Mouse (Mus musculus): Measurements from ENCODE around the gene Enah. TPM values are rescaled to one million over a fixed set of nuclear protein-coding genes. Genes with fewer than 3 reads are reported as not detected.
A peak's percentile ranks its signal among the peaks of the same experiment; 100 is the strongest.

Enah gene
- total and polyA plus RNA-seq, 2 experiments, result 0.06 to 0.74 TPM

- Histone ChIP-seq H3K79me2 (ENCODE audit: control insufficient read depth, insufficient read depth, low read length) (no peaks in the 10 kb centered on the region), H3K27me3 (ENCODE audit: control insufficient read depth, insufficient read depth, low read length) (peaks cover 18% of the 10 kb centered on the region), H3K4me1 (ENCODE audit: control insufficient read depth, insufficient read depth, low read length) (no peaks in the 10 kb centered on the region; the same call in 1 of the 2 replicates), H3K9ac (ENCODE audit: low read depth, low read length) (no peak overlapping the region), H3K36me3 (ENCODE audit: control insufficient read depth, insufficient read depth, low read length) (no peaks in the 10 kb centered on the region), H3K27ac (replicated peaks; ENCODE audit: insufficient read depth, low read depth, low read length) (no peak overlapping the region), H3K4me3 (ENCODE audit: insufficient read depth, low read depth, low read length) (peak overlapping the region; percentile 51)
- DNase-seq (ENCODE audit: extremely low read depth, low read depth, low spot score), result no peak
- 10% methylated on average over 29 of the region's 29 CpGs for WGBS
- TF ChIP-seq POLR2A (IDR thresholded peaks at IDR 0.05; ENCODE audit: extremely low read depth, insufficient read depth, low read length) (no peak), CTCF (IDR thresholded peaks at IDR 0.05; ENCODE audit: low read depth, low read length) (no peak)
These were observed 1.2 kb downstream of the Enah start for GRCm38 (mm10) chr1:182018397-182019265.

GRCm38 (mm10) chr1:182005831-182006230, 14.0 kb downstream of the Enah start:
- TF ChIP-seq POLR2A (IDR thresholded peaks at IDR 0.05; ENCODE audit: extremely low read depth, insufficient read depth, low read length) (no peak), CTCF (IDR thresholded peaks at IDR 0.05; ENCODE audit: low read depth, low read length) (no peak)
- H3K27ac ChIP-seq (replicated peaks; ENCODE audit: insufficient read depth, low read depth, low read length), result no peak overlapping the region
- 54% methylated on average over 1 of the region's 1 CpGs for WGBS
- no peaks in the 10 kb centered on the region for H3K27me3 ChIP-seq (ENCODE audit: control insufficient read depth, insufficient read depth, low read length)
- no peaks in the 10 kb centered on the region for H3K36me3 ChIP-seq (ENCODE audit: control insufficient read depth, insufficient read depth, low read length)
- H3K4me1 ChIP-seq (ENCODE audit: control insufficient read depth, insufficient read depth, low read length), result no peaks in the 10 kb centered on the region
- H3K4me3 ChIP-seq (ENCODE audit: insufficient read depth, low read depth, low read length), result no peak overlapping the region
- H3K9ac ChIP-seq (ENCODE audit: low read depth, low read length), result no peak overlapping the region
- no peak for DNase-seq (ENCODE audit: extremely low read depth, low read depth, low spot score)
- H3K79me2 ChIP-seq (ENCODE audit: control insufficient read depth, insufficient read depth, low read length), result no peaks in the 10 kb centered on the region

GRCm38 (mm10) chr1:181998673-181999072, 21.1 kb downstream of the Enah start:
- TF ChIP-seq CTCF (IDR thresholded peaks at IDR 0.05; ENCODE audit: low read depth, low read length), result no peak
- no peak for TF ChIP-seq POLR2A (IDR thresholded peaks at IDR 0.05; ENCODE audit: extremely low read depth, insufficient read depth, low read length)
- no peaks in the 10 kb centered on the region for H3K27me3 ChIP-seq (ENCODE audit: control insufficient read depth, insufficient read depth, low read length)
- no peak overlapping the region for H3K4me3 ChIP-seq (ENCODE audit: insufficient read depth, low read depth, low read length)
- DNase-seq (ENCODE audit: extremely low read depth, low read depth, low spot score), result no peak
- H3K4me1 ChIP-seq (ENCODE audit: control insufficient read depth, insufficient read depth, low read length), result no peaks in the 10 kb centered on the region
- WGBS, result 95% methylated on average over 4 of the region's 4 CpGs
- H3K36me3 ChIP-seq (ENCODE audit: control insufficient read depth, insufficient read depth, low read length), result no peaks in the 10 kb centered on the region
- H3K79me2 ChIP-seq (ENCODE audit: control insufficient read depth, insufficient read depth, low read length), result no peaks in the 10 kb centered on the region
- no peak overlapping the region for H3K9ac ChIP-seq (ENCODE audit: low read depth, low read length)
- H3K27ac ChIP-seq (replicated peaks; ENCODE audit: insufficient read depth, low read depth, low read length), result no peak overlapping the region

- TF ChIP-seq CTCF (IDR thresholded peaks at IDR 0.05; ENCODE audit: low read depth, low read length) (no peak), POLR2A (IDR thresholded peaks at IDR 0.05; ENCODE audit: extremely low read depth, insufficient read depth, low read length) (no peak)
- H3K4me3 ChIP-seq (ENCODE audit: insufficient read depth, low read depth, low read length), result no peak overlapping the region
- no peak for DNase-seq (ENCODE audit: extremely low read depth, low read depth, low spot score)
- 48% methylated on average over 3 of the region's 3 CpGs for WGBS
- H3K36me3 ChIP-seq (ENCODE audit: control insufficient read depth, insufficient read depth, low read length), result no peaks in the 10 kb centered on the region
- H3K27ac ChIP-seq (replicated peaks; ENCODE audit: insufficient read depth, low read depth, low read length), result no peak overlapping the region
- H3K79me2 ChIP-seq (ENCODE audit: control insufficient read depth, insufficient read depth, low read length), result no peaks in the 10 kb centered on the region
- H3K4me1 ChIP-seq (ENCODE audit: control insufficient read depth, insufficient read depth, low read length), result no peaks in the 10 kb centered on the region
- no peak overlapping the region for H3K9ac ChIP-seq (ENCODE audit: low read depth, low read length)
- H3K27me3 ChIP-seq (ENCODE audit: control insufficient read depth, insufficient read depth, low read length), result no peaks in the 10 kb centered on the region
These were observed 22.0 kb downstream of the Enah start for GRCm38 (mm10) chr1:181997791-181998190.

- WGBS, result 73% methylated on average over 5 of the region's 5 CpGs
- no peak for DNase-seq (ENCODE audit: extremely low read depth, low read depth, low spot score)
- Histone ChIP-seq H3K9ac (ENCODE audit: low read depth, low read length) (no peak overlapping the region), H3K4me3 (ENCODE audit: insufficient read depth, low read depth, low read length) (no peak overlapping the region), H3K27me3 (ENCODE audit: control insufficient read depth, insufficient read depth, low read length) (no peaks in the 10 kb centered on the region), H3K79me2 (ENCODE audit: control insufficient read depth, insufficient read depth, low read length) (no peaks in the 10 kb centered on the region), H3K4me1 (ENCODE audit: control insufficient read depth, insufficient read depth, low read length) (no peaks in the 10 kb centered on the region), H3K27ac (replicated peaks; ENCODE audit: insufficient read depth, low read depth, low read length) (no peak overlapping the region), H3K36me3 (ENCODE audit: control insufficient read depth, insufficient read depth, low read length) (no peaks in the 10 kb centered on the region)
- TF ChIP-seq POLR2A (IDR thresholded peaks at IDR 0.05; ENCODE audit: extremely low read depth, insufficient read depth, low read length) (no peak), CTCF (IDR thresholded peaks at IDR 0.05; ENCODE audit: low read depth, low read length) (no peak)
These were observed 26.2 kb downstream of the Enah start for GRCm38 (mm10) chr1:181993597-181993996.

GRCm38 (mm10) chr1:181988367-181988766, 31.4 kb downstream of the Enah start:
- Histone ChIP-seq H3K9ac (ENCODE audit: low read depth, low read length) (no peak overlapping the region), H3K4me1 (ENCODE audit: control insufficient read depth, insufficient read depth, low read length) (no peaks in the 10 kb centered on the region), H3K36me3 (ENCODE audit: control insufficient read depth, insufficient read depth, low read length) (no peaks in the 10 kb centered on the region), H3K4me3 (ENCODE audit: insufficient read depth, low read depth, low read length) (no peak overlapping the region), H3K79me2 (ENCODE audit: control insufficient read depth, insufficient read depth, low read length) (no peaks in the 10 kb centered on the region), H3K27ac (replicated peaks; ENCODE audit: insufficient read depth, low read depth, low read length) (no peak overlapping the region), H3K27me3 (ENCODE audit: control insufficient read depth, insufficient read depth, low read length) (no peaks in the 10 kb centered on the region)
- no peak for TF ChIP-seq POLR2A (IDR thresholded peaks at IDR 0.05; ENCODE audit: extremely low read depth, insufficient read depth, low read length)
- TF ChIP-seq CTCF (IDR thresholded peaks at IDR 0.05; ENCODE audit: low read depth, low read length), result no peak
- 84% methylated on average over 2 of the region's 2 CpGs for WGBS
- DNase-seq (ENCODE audit: extremely low read depth, low read depth, low spot score), result no peak
